Mouse (Mus musculus) limb, embryonic 14.5 days (tissue): Measurements from ENCODE around the gene Castor1. TPM values are rescaled to one million over a fixed set of nuclear protein-coding genes. Genes with fewer than 3 reads are reported as not detected.
A peak's percentile ranks its signal among the peaks of the same experiment; 100 is the strongest.
"Not testable (repeated sequence)": the region's sequence is repeated elsewhere in the genome, so short reads cannot be mapped to it uniquely, and the experiment has no call there.

ENCODE experiments used
- ATAC-seq: fragments of 200-750 bp; cut with Nextera tagmentation; 2 replicates; pipeline ENCODE4 v1.8.0; 2017; ENCODE audit warnings: low read depth, moderate number of reproducible peaks, moderate TSS enrichment; ENCODE audit not compliant: low FRiP score
- DNase-seq: peaks from one replicate; pipeline ENCODE4 v3.0.0-alpha.2; 2015; ENCODE audit warnings: low spot score
- H3K27ac ChIP-seq: fragments of 300-500 bp; sonication (generic); replicated peaks from 2 replicates; pipeline ENCODE4 v1.5.1; 2014; ENCODE audit warnings: low read depth, mild to moderate bottlenecking, low read length, moderate library complexity, mixed read lengths
- H3K27me3 ChIP-seq: fragments of 300-500 bp; sonication (generic); 2 replicates; pipeline ENCODE4 v1.6.1; 2014; ENCODE audit warnings: low read length, mixed read lengths; ENCODE audit not compliant: control insufficient read depth, insufficient read depth
- H3K36me3 ChIP-seq: fragments of 300-500 bp; sonication (generic); 2 replicates; pipeline ENCODE4 v1.6.1; 2014; ENCODE audit warnings: mild to moderate bottlenecking, low read length, moderate library complexity, mixed read lengths; ENCODE audit not compliant: control insufficient read depth, insufficient read depth
- H3K4me1 ChIP-seq: fragments of 300-500 bp; sonication (generic); 2 replicates; pipeline ENCODE4 v1.6.1; 2014; ENCODE audit warnings: antibody characterized with exemption, low read length, mixed read lengths; ENCODE audit not compliant: control insufficient read depth, insufficient read depth
- H3K4me2 ChIP-seq: fragments of 300-500 bp; sonication (generic); replicated peaks from 2 replicates; pipeline ENCODE4 v1.6.1; 2014; ENCODE audit warnings: low read depth, mild to moderate bottlenecking, low read length, moderate library complexity; ENCODE audit not compliant: severe bottlenecking
- H3K4me3 ChIP-seq: fragments of 300-500 bp; sonication (generic); replicated peaks from 2 replicates; pipeline ENCODE4 v1.5.1; 2014; ENCODE audit warnings: low read length
- H3K9ac ChIP-seq: fragments of 300-500 bp; sonication (generic); 2 replicates; pipeline ENCODE4 v1.6.1; 2014; ENCODE audit warnings: mild to moderate bottlenecking, low read depth, low read length, moderate library complexity; ENCODE audit not compliant: severe bottlenecking
- H3K9me3 ChIP-seq: fragments of 300-500 bp; sonication (generic); 2 replicates; pipeline ENCODE4 v1.6.1; 2016; ENCODE audit warnings: low read length; ENCODE audit not compliant: control insufficient read depth
- POLR2A ChIP-seq: fragments of 200-500 bp; IDR thresholded peaks from 2 replicates; pipeline ENCODE4 v1.8.0; 2012; ENCODE audit warnings: inconsistent platforms, mild to moderate bottlenecking, moderate library complexity, borderline replicate concordance; ENCODE audit not compliant: insufficient read depth, insufficient read length; ENCODE audit errors: extremely low read depth
- WGBS: fragments of 180-500 bp; shearing (Covaris S2); extraction: QIAGEN DNeasy Blood & Tissue Kit; methylation state at CpG from one replicate; pipeline ENCODE4 v1.1.7; 2014; 5-methylcytosine and 5-hydroxymethylcytosine counted together
- polyA plus RNA-seq, 2 experiments: library from polyadenylated mRNA; depleted of rRNA in 1 of 2; stranded (reverse) in 1 of 2; unstranded in 1 of 2; fragments of >200 nt; fragmentation: Nextera tagmentation in 1 of 2; extraction: Ambion mirVana in 1 of 2; gene quantifications; 2 replicates each; pipeline versions ENCODE4 v1.2.1 to v1.2.3; 2012 to 2014

Castor1 gene
- polyA plus RNA-seq, 2 experiments = 10.6 to 13.9 TPM

DNA sequence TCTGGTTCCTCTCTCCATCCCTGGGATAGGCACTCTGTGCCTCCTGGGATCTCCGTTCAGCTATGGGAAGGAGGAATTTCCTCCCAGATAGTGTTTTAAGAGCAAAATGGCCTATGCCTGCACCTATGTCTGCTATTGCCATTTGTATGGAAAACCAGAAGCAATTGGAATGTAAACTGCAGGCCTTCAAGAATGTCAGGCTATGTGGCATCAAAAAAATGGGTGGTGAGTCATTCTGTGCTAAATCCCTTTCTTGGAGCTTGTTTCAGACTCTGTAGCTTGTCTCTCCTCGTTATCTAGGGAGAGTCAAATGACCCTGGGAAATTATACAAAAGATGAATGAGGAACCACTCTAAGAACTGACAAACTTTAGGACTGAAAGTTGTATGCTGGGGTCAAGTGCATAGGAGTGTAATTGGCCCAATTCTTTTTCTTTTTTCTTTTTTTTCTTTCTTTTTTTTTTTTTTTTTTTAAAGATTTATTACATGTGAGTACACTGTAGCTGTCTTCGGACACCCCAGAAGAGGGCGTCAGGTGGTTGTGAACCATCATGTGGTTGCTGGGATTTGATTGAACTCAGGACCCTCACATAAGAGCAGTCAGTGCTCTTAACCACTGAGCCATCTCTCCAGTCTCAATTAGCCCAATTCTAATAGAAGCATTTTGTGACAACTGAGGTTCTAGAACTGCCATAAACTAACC is 33.6 kb upstream of the Castor1 start:
- no peaks in the 10 kb centered on the region for H3K9me3 ChIP-seq

DNA sequence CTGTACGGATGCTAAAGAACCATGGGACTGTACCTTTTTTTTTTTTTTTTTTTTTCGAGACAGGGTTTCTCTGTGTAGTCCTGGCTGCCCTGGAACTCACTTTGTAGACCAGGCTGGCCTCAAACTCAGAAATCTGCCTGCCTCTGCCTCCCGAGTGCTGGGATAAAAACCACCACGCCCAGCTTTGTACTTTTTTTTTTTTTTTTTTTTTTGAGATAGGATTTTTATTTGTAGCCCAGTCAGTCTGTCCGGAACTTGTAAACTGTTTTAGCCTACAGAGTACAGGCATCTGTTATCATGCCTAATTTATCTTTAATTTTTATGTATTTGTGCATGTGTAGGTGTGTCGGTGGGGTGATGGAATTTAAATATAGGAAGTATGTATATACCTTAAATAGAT is 32.5 kb upstream of the Castor1 start:
- H3K27me3 ChIP-seq, H3K4me3 ChIP-seq, H3K9me3 ChIP-seq, H3K9ac ChIP-seq, H3K4me2 ChIP-seq, DNase-seq, ATAC-seq, H3K27ac ChIP-seq: not testable (repeated sequence)
- Histone ChIP-seq H3K36me3 (peaks cover 27% of the 10 kb centered on the region), H3K4me1 (peaks cover 19% of the 10 kb centered on the region)
- WGBS = 92% methylated on average over 6 of the region's 6 CpGs

More for the DNA sequence above, 33.6 kb upstream of the Castor1 start:
- no peak overlapping the region for H3K27ac ChIP-seq
- H3K4me3 ChIP-seq = no peak overlapping the region
- TF ChIP-seq POLR2A = no peak
- ATAC-seq (no peak), DNase-seq (no peak)
- H3K27me3 ChIP-seq = no peaks in the 10 kb centered on the region
- peaks cover 37% of the 10 kb centered on the region for H3K36me3 ChIP-seq
- no peak overlapping the region for H3K9ac ChIP-seq
- peaks cover 13% of the 10 kb centered on the region for H3K4me1 ChIP-seq
- 63% methylated on average over 4 of the region's 4 CpGs for WGBS
- H3K4me2 ChIP-seq = no peak overlapping the region

DNA sequence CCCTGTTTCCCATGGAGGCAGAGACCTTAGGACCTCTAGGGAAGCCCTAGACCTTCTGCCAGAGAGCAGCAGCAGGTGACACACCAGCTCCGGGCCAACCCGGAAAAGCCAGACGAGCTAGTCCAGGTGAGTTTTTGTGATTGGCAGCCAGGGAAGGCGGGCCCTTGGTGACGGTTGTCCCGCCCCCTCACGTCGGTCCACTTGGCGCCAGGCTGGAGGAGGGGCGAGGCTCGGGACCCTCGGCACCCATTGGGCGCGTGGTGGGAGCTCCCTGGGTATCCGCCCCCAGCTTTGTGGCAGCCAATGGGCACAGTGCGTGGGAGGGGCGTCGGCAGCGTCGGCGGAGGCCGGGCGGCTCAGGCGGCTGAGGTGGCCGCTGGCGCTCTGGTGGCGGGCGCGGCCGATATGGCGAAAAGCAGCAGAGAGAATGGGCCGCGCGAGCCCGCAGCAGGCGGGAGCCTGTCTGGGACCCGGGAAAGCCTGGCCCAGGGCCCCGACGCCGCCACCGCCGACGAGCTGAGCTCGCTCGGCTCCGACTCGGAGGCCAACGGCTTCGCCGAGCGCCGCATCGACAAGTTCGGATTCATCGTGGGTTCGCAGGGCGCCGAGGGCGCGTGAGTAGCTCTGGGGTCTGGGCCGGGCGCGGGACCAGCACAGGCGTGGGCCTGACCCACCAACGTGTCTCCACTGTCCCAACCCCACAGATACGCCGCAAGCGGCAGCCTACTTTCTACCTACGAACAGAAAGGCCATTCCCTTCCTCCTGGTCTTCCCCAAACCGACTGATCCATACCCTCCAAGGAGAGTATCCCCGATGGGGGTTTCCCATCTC is 31.3 kb upstream of the Castor1 start, which contains the start of gene Tbc1d10a:
Gene Tbc1d10a (plus strand): TSS at position 304 of the 832 bp plus-strand sequence.
- peaks cover 14% of the 10 kb centered on the region for H3K36me3 ChIP-seq
- no peaks in the 10 kb centered on the region for H3K9me3 ChIP-seq
- peak within 1 kb of the TSS; percentile 88 for H3K9ac ChIP-seq
- H3K27me3 ChIP-seq = no peaks in the 10 kb centered on the region
- TF ChIP-seq POLR2A = peak; percentile 91; the same call in 1 of the 2 replicates
- ATAC-seq (peak; percentile 99), DNase-seq (peak; percentile 98)
- H3K4me3 ChIP-seq = peak within 1 kb of the TSS; percentile 84
- under 1% methylated on average over 65 of the region's 71 CpGs for WGBS
- H3K27ac ChIP-seq = peak within 1 kb of the TSS; percentile 63
- H3K4me2 ChIP-seq = peak within 1 kb of the TSS; percentile 96
- peaks cover 30% of the 10 kb centered on the region for H3K4me1 ChIP-seq

DNA sequence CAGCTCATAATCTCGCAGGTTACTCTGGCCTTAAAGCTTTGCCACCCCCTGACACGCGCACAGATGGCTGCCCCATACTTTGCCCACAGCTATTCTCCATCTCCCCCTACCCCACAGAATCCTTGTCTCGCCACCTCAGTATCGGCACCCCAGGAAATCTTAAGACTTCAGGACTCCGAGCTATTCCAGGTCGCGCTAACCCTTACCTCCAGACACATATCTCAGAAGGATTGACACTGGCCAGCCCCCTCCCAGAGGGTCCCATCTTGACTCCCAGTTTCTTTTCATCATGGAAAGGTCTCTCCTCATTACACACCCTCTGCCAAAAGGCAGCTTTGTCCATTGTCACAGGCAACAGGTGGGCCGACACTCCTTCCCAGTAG is 30.7 kb upstream of the Castor1 start:
- no peak for TF ChIP-seq POLR2A
- Histone ChIP-seq H3K4me1 (peaks cover 33% of the 10 kb centered on the region), H3K36me3 (peaks cover 9% of the 10 kb centered on the region), H3K4me2 (peak overlapping the region; percentile 96), H3K27me3 (no peaks in the 10 kb centered on the region), H3K4me3 (peak overlapping the region; percentile 84), H3K9me3 (no peaks in the 10 kb centered on the region), H3K27ac (no peak overlapping the region), H3K9ac (peak overlapping the region; percentile 88)
- DNase-seq = no peak
- no peak for ATAC-seq
- WGBS = 11% methylated on average over 9 of the region's 9 CpGs

GRCm38 (mm10) chr11:4189182-4189581 is 28.8 kb upstream of the Castor1 start:
- Histone ChIP-seq H3K27ac (no peak overlapping the region), H3K9me3 (no peaks in the 10 kb centered on the region), H3K36me3 (no peaks in the 10 kb centered on the region; the same call in 1 of the 2 replicates), H3K27me3 (no peaks in the 10 kb centered on the region), H3K4me3 (no peak overlapping the region), H3K4me1 (peaks cover 33% of the 10 kb centered on the region), H3K4me2 (no peak overlapping the region), H3K9ac (no peak overlapping the region)
- TF ChIP-seq POLR2A = no peak
- ATAC-seq = no peak
- 86% methylated on average over 6 of the region's 6 CpGs for WGBS
- DNase-seq = no peak
